Mouse (Mus musculus) lung, postnatal 0 days (tissue): Measurements from ENCODE around the gene Pa2g4.
A peak's percentile ranks its signal among the peaks of the same experiment; 100 is the strongest.

ENCODE experiments used
- CTCF ChIP-seq: IDR thresholded peaks from 2 replicates; pipeline ENCODE4 v1.5.1; 2016; ENCODE audit warnings: antibody characterized with exemption, mild to moderate bottlenecking
- EP300 ChIP-seq: IDR thresholded peaks from 2 replicates; pipeline ENCODE4 v1.6.1; 2016; ENCODE audit warnings: antibody characterized with exemption, mild to moderate bottlenecking, control low read depth

GRCm38 (mm10) chr10:128565788-128566531 lies at the start of gene Pa2g4:
- TF ChIP-seq CTCF (peak; percentile 32), EP300 (peak; percentile 49; the same call in 1 of the 2 replicates)
